Mouse (Mus musculus): ENCODE data around the gene Dennd1a.
"Not testable (repeated sequence)": the region's sequence is repeated elsewhere in the genome, so short reads cannot be mapped to it uniquely, and the experiment has no call there.

The Dennd1a gene

GRCm38 (mm10) chr2:37969713-37970485, 317.3 kb downstream of the Dennd1a start:
- no peak for DNase-seq (ENCODE audit: low spot score)

- DNase-seq (ENCODE audit: low spot score) = no peak
These were observed 322.7 kb downstream of the Dennd1a start for GRCm38 (mm10) chr2:37964534-37964933.

GRCm38 (mm10) chr2:37963362-37963761, 323.8 kb downstream of the Dennd1a start:
- DNase-seq (ENCODE audit: low spot score) = no peak

GRCm38 (mm10) chr2:37948424-37948823, 338.8 kb downstream of the Dennd1a start:
- DNase-seq (ENCODE audit: low spot score) = no peak

GRCm38 (mm10) chr2:37945598-37946336, 341.4 kb downstream of the Dennd1a start:
- no peak for DNase-seq (ENCODE audit: low spot score)

- DNase-seq (ENCODE audit: low spot score) = no peak
These were observed 344.3 kb downstream of the Dennd1a start for GRCm38 (mm10) chr2:37942906-37943305.

- DNase-seq (ENCODE audit: low spot score) = no peak
These were observed 345.4 kb downstream of the Dennd1a start for GRCm38 (mm10) chr2:37941741-37942140.

GRCm38 (mm10) chr2:37940845-37941361, 346.3 kb downstream of the Dennd1a start:
- no peak for DNase-seq (ENCODE audit: low spot score)

- DNase-seq (ENCODE audit: low spot score) = no peak
These were observed 347.2 kb downstream of the Dennd1a start for GRCm38 (mm10) chr2:37939997-37940396.

- not testable (repeated sequence) for DNase-seq (ENCODE audit: low spot score)
These were observed 350.3 kb downstream of the Dennd1a start for GRCm38 (mm10) chr2:37936922-37937321.

GRCm38 (mm10) chr2:37932240-37932639, 354.9 kb downstream of the Dennd1a start:
- no peak for DNase-seq (ENCODE audit: low spot score)

- no peak for DNase-seq (ENCODE audit: low spot score)
These were observed 355.9 kb downstream of the Dennd1a start for GRCm38 (mm10) chr2:37931018-37931930.

- no peak for DNase-seq (ENCODE audit: low spot score)
These were observed 361.1 kb downstream of the Dennd1a start for GRCm38 (mm10) chr2:37926133-37926503.

GRCm38 (mm10) chr2:37925413-37926132, 361.6 kb downstream of the Dennd1a start:
- DNase-seq (ENCODE audit: low spot score) = no peak

GRCm38 (mm10) chr2:37908721-37909506, 378.3 kb downstream of the Dennd1a start:
- DNase-seq (ENCODE audit: low spot score) = no peak

- DNase-seq (ENCODE audit: low spot score) = no peak
These were observed 378.9 kb downstream of the Dennd1a start for GRCm38 (mm10) chr2:37908296-37908695.

GRCm38 (mm10) chr2:37906261-37906660, 380.9 kb downstream of the Dennd1a start:
- no peak for DNase-seq (ENCODE audit: low spot score)

GRCm38 (mm10) chr2:37903286-37903685, 383.9 kb downstream of the Dennd1a start:
- DNase-seq (ENCODE audit: low spot score) = no peak

GRCm38 (mm10) chr2:37883214-37883613, 404.0 kb downstream of the Dennd1a start:
- DNase-seq (ENCODE audit: low spot score) = no peak

GRCm38 (mm10) chr2:37881262-37881913, 405.8 kb downstream of the Dennd1a start:
- DNase-seq (ENCODE audit: low spot score) = no peak

Measured in T-cell, adult 2 months (primary cell).